Mouse (Mus musculus) neural tube, embryonic 13.5 days (tissue): ENCODE results near the gene Gm5431. TPM values are rescaled to one million over a fixed set of nuclear protein-coding genes. Genes with fewer than 3 reads are reported as not detected.
A peak's percentile ranks its signal among the peaks of the same experiment; 100 is the strongest.
"Not testable (repeated sequence)": the region's sequence is repeated elsewhere in the genome, so short reads cannot be mapped to it uniquely, and the experiment has no call there.

Source experiments
- ATAC-seq: fragments of 200-750 bp; cut with Nextera tagmentation; 2 replicates; pipeline ENCODE4 v1.8.0; 2017; ENCODE audit warnings: low read depth, mild to moderate bottlenecking, moderate TSS enrichment, moderate library complexity
- H3K27ac ChIP-seq: fragments of 300-500 bp; sonication (generic); replicated peaks from 2 replicates; pipeline ENCODE4 v1.5.1; 2015; ENCODE audit warnings: moderate library complexity, mild to moderate bottlenecking, inconsistent platforms
- H3K27me3 ChIP-seq: fragments of 300-500 bp; sonication (generic); 2 replicates; pipeline ENCODE4 v1.6.1; 2015; ENCODE audit warnings: mild to moderate bottlenecking, inconsistent platforms
- H3K36me3 ChIP-seq: fragments of 300-500 bp; sonication (generic); 2 replicates; pipeline ENCODE4 v1.6.1; 2015; ENCODE audit warnings: mild to moderate bottlenecking, inconsistent platforms
- H3K4me1 ChIP-seq: fragments of 300-500 bp; sonication (generic); replicated peaks from 2 replicates; pipeline ENCODE4 v1.6.1; 2015; ENCODE audit warnings: inconsistent platforms
- H3K4me2 ChIP-seq: fragments of 300-500 bp; sonication (generic); 2 replicates; pipeline ENCODE4 v1.6.1; 2015; ENCODE audit warnings: inconsistent platforms, mild to moderate bottlenecking, moderate library complexity
- H3K4me3 ChIP-seq: fragments of 300-500 bp; sonication (generic); 2 replicates; pipeline ENCODE4 v1.5.1; 2015; ENCODE audit warnings: mild to moderate bottlenecking, inconsistent platforms
- H3K9ac ChIP-seq: fragments of 300-500 bp; sonication (generic); 2 replicates; pipeline ENCODE4 v1.6.1; 2015; ENCODE audit warnings: moderate library complexity, mild to moderate bottlenecking, inconsistent platforms
- H3K9me3 ChIP-seq: fragments of 300-500 bp; sonication (generic); 2 replicates; pipeline ENCODE4 v1.6.1; 2016; ENCODE audit warnings: inconsistent platforms
- WGBS: fragments of 180-500 bp; shearing (Covaris S2); methylation state at CpG from one replicate; pipeline ENCODE4 v1.1.7; 2015; 5-methylcytosine and 5-hydroxymethylcytosine counted together
- polyA plus RNA-seq: library from polyadenylated mRNA; unstranded; fragments of >200 nt; fragmentation: Nextera tagmentation; extraction: Ambion mirVana; gene quantifications from 2 replicates; pipeline ENCODE4 v1.2.1, GENCODE M21; 2015

Gene Gm5431
- polyA plus RNA-seq, 1 experiment from 2014 or later = 0.18 TPM

GRCm38 (mm10) chr11:48846362-48846761, 55.7 kb downstream of the Gm5431 start:
- not testable (repeated sequence) for H3K36me3 ChIP-seq, H3K9me3 ChIP-seq

DNA sequence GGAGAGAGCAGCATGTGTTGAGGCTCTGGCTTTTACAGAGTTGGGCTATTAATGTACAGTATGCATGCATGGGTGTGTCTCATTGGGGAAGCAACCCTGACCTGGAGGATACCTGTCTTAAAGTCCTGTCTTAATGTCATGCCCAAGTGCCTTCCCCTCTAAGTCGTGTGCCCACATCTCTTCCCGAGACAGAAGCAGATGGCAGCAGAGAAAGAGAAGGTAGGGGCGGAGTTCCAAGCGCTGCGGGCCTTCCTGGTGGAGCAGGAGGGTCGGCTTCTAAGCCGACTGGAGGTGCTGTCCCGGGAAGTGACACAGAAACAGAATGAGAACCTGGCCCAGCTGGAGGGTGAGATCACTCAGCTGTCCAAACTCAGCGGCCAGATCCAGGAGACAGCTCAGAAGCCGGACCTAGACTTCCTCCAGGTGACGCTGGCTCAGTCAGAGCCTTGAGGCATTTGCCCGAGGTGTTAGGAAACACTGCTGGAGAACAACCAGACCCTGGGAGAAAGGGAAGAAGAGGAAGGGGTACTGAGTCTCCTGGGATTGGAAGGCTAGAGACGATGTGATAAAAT, 56.7 kb downstream of the Gm5431 start:
- Histone ChIP-seq H3K36me3 (no peaks in the 10 kb centered on the region), H3K4me3 (no peak overlapping the region), H3K27ac (no peak overlapping the region), H3K9me3 (no peaks in the 10 kb centered on the region), H3K27me3 (peaks cover 28% of the 10 kb centered on the region), H3K4me1 (no peaks in the 10 kb centered on the region), H3K4me2 (no peak overlapping the region), H3K9ac (no peak overlapping the region)
- no peak for ATAC-seq
- WGBS = 37% methylated on average over 13 of the region's 13 CpGs

More at GRCm38 (mm10) chr11:48846362-48846761, 55.7 kb downstream of the Gm5431 start:
- H3K4me2 ChIP-seq, H3K4me3 ChIP-seq, H3K4me1 ChIP-seq, H3K27ac ChIP-seq, ATAC-seq, H3K9ac ChIP-seq: not testable (repeated sequence)
- 79% methylated on average over 2 of the region's 2 CpGs for WGBS
- H3K27me3 ChIP-seq = peaks cover 26% of the 10 kb centered on the region

GRCm38 (mm10) chr11:48844309-48844708, 57.7 kb downstream of the Gm5431 start:
- H3K4me3 ChIP-seq = no peak overlapping the region
- H3K9ac ChIP-seq = no peak overlapping the region
- no peaks in the 10 kb centered on the region for H3K36me3 ChIP-seq
- H3K27me3 ChIP-seq = peaks cover 29% of the 10 kb centered on the region
- ATAC-seq = no peak
- H3K4me2 ChIP-seq = no peak overlapping the region
- no peaks in the 10 kb centered on the region for H3K4me1 ChIP-seq
- H3K27ac ChIP-seq = no peak overlapping the region
- H3K9me3 ChIP-seq = no peaks in the 10 kb centered on the region
- 51% methylated on average over 6 of the region's 6 CpGs for WGBS

- no peak for ATAC-seq
- H3K4me2 ChIP-seq = no peak overlapping the region
- WGBS = 83% methylated on average over 11 of the region's 11 CpGs
Measured at GRCm38 (mm10) chr11:48843202-48843601, 58.8 kb downstream of the Gm5431 start.

DNA sequence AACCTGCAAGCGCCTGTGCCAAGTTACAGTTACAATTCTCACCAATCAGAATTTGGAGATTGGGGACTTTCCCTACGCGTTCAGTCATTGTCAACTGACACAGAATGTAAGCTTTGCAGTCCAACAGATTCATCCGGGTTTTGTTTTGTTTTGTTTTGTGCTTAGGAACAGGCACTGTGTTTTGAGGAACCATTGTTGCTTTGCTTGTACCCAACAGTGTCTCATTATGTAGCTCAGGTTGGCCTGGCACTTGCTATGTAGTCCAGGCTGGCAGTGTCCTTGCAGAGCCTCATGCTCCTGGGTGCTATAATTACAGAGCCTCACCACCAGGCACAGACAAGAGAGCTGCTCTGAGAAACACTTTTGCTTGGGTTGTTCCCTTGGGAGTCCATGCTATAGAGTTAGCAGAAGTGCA, 59.6 kb downstream of the Gm5431 start:
- no peak overlapping the region for H3K9ac ChIP-seq
- H3K36me3 ChIP-seq = no peaks in the 10 kb centered on the region
- H3K27ac ChIP-seq = no peak overlapping the region
- ATAC-seq = no peak
- WGBS = 83% methylated on average over 4 of the region's 4 CpGs
- no peak overlapping the region for H3K4me3 ChIP-seq
- peaks cover 11% of the 10 kb centered on the region for H3K4me1 ChIP-seq
- H3K4me2 ChIP-seq = no peak overlapping the region
- H3K9me3 ChIP-seq = no peaks in the 10 kb centered on the region
- H3K27me3 ChIP-seq = peaks cover 26% of the 10 kb centered on the region

More at GRCm38 (mm10) chr11:48843202-48843601, 58.8 kb downstream of the Gm5431 start:
- Histone ChIP-seq H3K27me3 (peaks cover 26% of the 10 kb centered on the region), H3K9me3 (no peaks in the 10 kb centered on the region), H3K4me1 (peaks cover 8% of the 10 kb centered on the region), H3K9ac (no peak overlapping the region), H3K4me3 (no peak overlapping the region), H3K27ac (no peak overlapping the region), H3K36me3 (no peaks in the 10 kb centered on the region)

DNA sequence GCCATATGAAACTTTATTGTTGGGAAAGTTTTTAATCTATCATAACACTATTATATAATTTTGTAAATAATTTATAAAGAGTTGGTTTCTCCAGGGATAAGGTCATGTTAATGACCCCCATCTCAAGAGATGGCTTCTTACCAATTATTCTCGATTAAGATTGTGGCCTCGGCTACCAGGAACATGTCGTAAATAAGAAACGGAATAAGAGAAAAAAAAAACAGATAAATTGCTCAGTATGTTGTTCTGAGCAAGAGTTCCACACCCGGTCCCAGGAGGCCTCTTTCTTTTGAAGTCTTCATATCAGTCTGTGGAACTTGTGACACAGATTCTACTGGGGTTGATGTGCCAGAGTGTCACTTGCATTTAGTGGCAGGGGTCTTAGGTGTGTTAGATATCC, 60.8 kb downstream of the Gm5431 start:
- peaks cover 17% of the 10 kb centered on the region for H3K4me1 ChIP-seq
- 80% methylated on average over 5 of the region's 5 CpGs for WGBS
- no peaks in the 10 kb centered on the region for H3K36me3 ChIP-seq
- peaks cover 35% of the 10 kb centered on the region for H3K27me3 ChIP-seq
- no peak overlapping the region for H3K9ac ChIP-seq
- no peak for ATAC-seq
- no peak overlapping the region for H3K4me3 ChIP-seq
- H3K4me2 ChIP-seq = no peak overlapping the region
- no peak overlapping the region for H3K27ac ChIP-seq
- H3K9me3 ChIP-seq = no peaks in the 10 kb centered on the region

DNA sequence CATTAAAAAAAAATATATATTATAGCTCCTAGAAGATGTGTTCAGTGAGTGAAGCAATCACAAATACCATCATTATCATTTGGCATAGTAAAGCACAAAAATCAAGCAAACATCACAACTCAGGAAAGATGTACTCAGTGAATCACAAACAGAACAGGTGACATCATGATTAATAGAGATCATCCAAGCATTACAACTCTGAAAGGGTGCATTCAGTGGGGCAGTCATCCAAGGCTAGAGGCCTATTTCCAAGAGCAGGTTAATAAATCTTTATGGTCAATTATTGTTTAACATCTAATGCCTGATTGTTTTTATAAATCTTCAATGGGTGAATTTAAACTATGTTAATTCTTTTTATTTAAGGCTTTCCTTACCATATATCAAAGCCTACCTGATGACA, 61.2 kb downstream of the Gm5431 start:
- Histone ChIP-seq H3K4me3 (no peak overlapping the region), H3K4me1 (peaks cover 17% of the 10 kb centered on the region), H3K4me2 (no peak overlapping the region), H3K9ac (no peak overlapping the region), H3K27me3 (peaks cover 32% of the 10 kb centered on the region), H3K9me3 (no peaks in the 10 kb centered on the region), H3K36me3 (no peaks in the 10 kb centered on the region), H3K27ac (no peak overlapping the region)
- ATAC-seq = no peak

- H3K4me1 ChIP-seq = peaks cover 17% of the 10 kb centered on the region
- H3K36me3 ChIP-seq = no peaks in the 10 kb centered on the region
- H3K27ac ChIP-seq = no peak overlapping the region
- peak overlapping the region; percentile 84 for H3K4me2 ChIP-seq
- no peak overlapping the region for H3K9ac ChIP-seq
- H3K27me3 ChIP-seq = peaks cover 32% of the 10 kb centered on the region
- H3K9me3 ChIP-seq = no peaks in the 10 kb centered on the region
- 71% methylated on average over 10 of the region's 10 CpGs for WGBS
- H3K4me3 ChIP-seq = peak overlapping the region; percentile 90
- no peak for ATAC-seq
Measured at GRCm38 (mm10) chr11:48838879-48839680, 62.9 kb downstream of the Gm5431 start.

DNA sequence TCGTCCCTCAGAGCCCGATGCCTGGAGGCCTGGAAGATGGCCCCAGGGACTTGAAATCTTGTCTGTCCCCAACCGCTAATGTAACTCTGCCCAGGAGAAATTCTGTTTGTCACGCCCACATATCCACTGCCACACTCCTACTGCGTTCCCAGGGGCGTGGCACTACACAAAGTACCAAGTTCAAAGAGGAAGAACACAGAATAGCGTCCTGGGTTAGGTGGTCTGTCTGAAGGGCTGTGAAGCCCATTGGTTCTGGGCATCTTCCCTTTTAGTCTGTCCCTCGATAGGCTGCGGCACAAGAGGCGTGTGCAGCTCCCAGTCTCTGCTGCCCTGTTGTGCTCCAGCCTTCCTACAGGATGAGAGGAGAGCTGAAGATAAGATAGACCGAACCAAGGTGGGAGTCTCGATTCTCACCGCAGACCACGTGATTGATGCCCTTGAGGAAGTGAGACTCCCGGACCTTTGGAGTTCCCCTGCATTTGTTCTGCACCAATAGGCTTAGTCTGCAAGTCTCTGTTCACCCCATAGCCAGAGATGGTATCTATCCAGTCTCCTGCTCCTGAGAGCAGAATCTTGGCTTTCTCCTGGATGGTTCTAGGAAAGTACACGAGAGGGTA, 63.7 kb downstream of the Gm5431 start:
- peak overlapping the region; percentile 90 for H3K4me3 ChIP-seq
- peaks cover 31% of the 10 kb centered on the region for H3K27me3 ChIP-seq
- no peaks in the 10 kb centered on the region for H3K9me3 ChIP-seq
- peak overlapping the region; percentile 84 for H3K4me2 ChIP-seq
- H3K36me3 ChIP-seq = no peaks in the 10 kb centered on the region
- peak overlapping the region; percentile 72; the same call in 1 of the 2 replicates for H3K27ac ChIP-seq
- 3% methylated on average over 16 of the region's 16 CpGs for whole genome bisulfite sequencing
- peak overlapping the region; percentile 80 for H3K9ac ChIP-seq
- H3K4me1 ChIP-seq = peaks cover 17% of the 10 kb centered on the region
- peak; percentile 21; the same call in 1 of the 2 replicates for ATAC-seq

Other genes starting within 250 kb of the Gm5431 start
- gene Rack1, start 101.9 kb downstream of the Gm5431 start, polyA plus RNA-seq = 411 and 432 TPM in 2 replicates
- gene Trim41, start 84.9 kb downstream of the Gm5431 start, polyA plus RNA-seq = 6.2 and 6.9 TPM in 2 replicates
- 1.2 TPM in 2 replicates for gene Trim7, start 76.1 kb downstream of the Gm5431 start, polyA plus RNA-seq
- gene Gm12184, start 75.6 kb downstream of the Gm5431 start, polyA plus RNA-seq = 3.2 and 4.3 TPM in 2 replicates
- 3.2 TPM in 2 replicates for gene Irgm1, start 30.5 kb downstream of the Gm5431 start, polyA plus RNA-seq
- gene Psme2b, start 44.0 kb upstream of the Gm5431 start, polyA plus RNA-seq = 2.7 and 3.6 TPM in 2 replicates
- gene Olfr56, start 76.7 kb upstream of the Gm5431 start, polyA plus RNA-seq = not detected in 2 replicates
- 0.62 and 0.70 TPM in 2 replicates for gene 9930111J21Rik1, start 77.2 kb upstream of the Gm5431 start, polyA plus RNA-seq
- gene Gm12185, start 90.0 kb upstream of the Gm5431 start, polyA plus RNA-seq = not detected in 2 replicates
- 0.11 TPM in 1 of 2 replicates, not detected in the other for gene Tgtp1, start 92.0 kb upstream of the Gm5431 start, polyA plus RNA-seq
- gene 9930111J21Rik2, start 149.0 kb upstream of the Gm5431 start, polyA plus RNA-seq = 0.28 and 0.32 TPM in 2 replicates
- gene Tgtp2, start 162.0 kb upstream of the Gm5431 start, polyA plus RNA-seq = 0.10 and 0.27 TPM in 2 replicates
- 0.40 and 0.43 TPM in 2 replicates for gene Ifi47, start 174.4 kb upstream of the Gm5431 start, polyA plus RNA-seq
- gene Olfr1396, start 212.7 kb upstream of the Gm5431 start, polyA plus RNA-seq = not detected in 2 replicates
- not detected in 2 replicates for gene Olfr1395, start 240.1 kb upstream of the Gm5431 start, polyA plus RNA-seq